Mouse (Mus musculus) heart, postnatal 0 days (tissue): ENCODE results near the gene Cyp27b1. TPM values are rescaled to one million over a fixed set of nuclear protein-coding genes. Genes with fewer than 3 reads are reported as not detected.

ENCODE experiments used
- ATAC-seq: fragments of 200-750 bp; cut with Nextera tagmentation; 2 replicates; pipeline ENCODE4 v1.8.0; 2017; ENCODE audit warnings: low read depth, moderate number of reproducible peaks, moderate library complexity; ENCODE audit not compliant: insufficient read depth
- DNase-seq: peaks from one replicate; pipeline ENCODE4 v3.0.0-alpha.2; 2016; ENCODE audit warnings: low spot score
- H3K27ac ChIP-seq: fragments of 300-500 bp; sonication (generic); 2 replicates; pipeline ENCODE4 v1.5.1; 2014; ENCODE audit warnings: low read depth, mild to moderate bottlenecking
- H3K27me3 ChIP-seq: fragments of 300-500 bp; sonication (generic); 2 replicates; pipeline ENCODE4 v1.6.1; 2014; ENCODE audit warnings: low read length, mixed read lengths; ENCODE audit not compliant: control insufficient read depth, insufficient read depth
- H3K36me3 ChIP-seq: fragments of 300-500 bp; sonication (generic); replicated peaks from 2 replicates; pipeline ENCODE4 v1.6.1; 2014; ENCODE audit warnings: low read length, mixed read lengths; ENCODE audit not compliant: control insufficient read depth, insufficient read depth
- H3K4me1 ChIP-seq: fragments of 300-500 bp; sonication (generic); 2 replicates; pipeline ENCODE4 v1.6.1; 2014; ENCODE audit warnings: antibody characterized with exemption; ENCODE audit not compliant: control insufficient read depth, insufficient read depth
- H3K4me2 ChIP-seq: fragments of 300-500 bp; sonication (generic); 2 replicates; pipeline ENCODE4 v1.6.1; 2014; ENCODE audit warnings: low read depth, mild to moderate bottlenecking, low read length, moderate library complexity
- H3K4me3 ChIP-seq: fragments of 300-500 bp; sonication (generic); 2 replicates; pipeline ENCODE4 v1.5.1; 2014; ENCODE audit warnings: low read depth, low read length
- H3K9ac ChIP-seq: fragments of 300-500 bp; sonication (generic); replicated peaks from 2 replicates; pipeline ENCODE4 v1.6.1; 2014; ENCODE audit warnings: low read depth, low read length, mixed read lengths
- H3K9me3 ChIP-seq: fragments of 300-500 bp; sonication (generic); replicated peaks from 2 replicates; pipeline ENCODE4 v1.6.1; 2016; ENCODE audit warnings: low read length; ENCODE audit not compliant: control insufficient read depth
- CTCF ChIP-seq: IDR thresholded peaks from 2 replicates; pipeline ENCODE4 v1.5.1; 2016; ENCODE audit warnings: antibody characterized with exemption, control low read depth, low read depth
- EP300 ChIP-seq: IDR thresholded peaks from 2 replicates; pipeline ENCODE4 v1.6.1; 2016; ENCODE audit warnings: antibody characterized with exemption, low read depth
- WGBS: fragments of 180-500 bp; shearing (Covaris S2); extraction: QIAGEN DNeasy Blood & Tissue Kit; methylation state at CpG from one replicate; pipeline ENCODE4 v1.1.7; 2014; 5-methylcytosine and 5-hydroxymethylcytosine counted together
- polyA plus RNA-seq: library from polyadenylated mRNA; unstranded; fragments of >200 nt; fragmentation: Nextera tagmentation; extraction: Ambion mirVana; gene quantifications from 2 replicates; pipeline ENCODE4 v1.2.1, GENCODE M21; 2015
- total RNA-seq: library from RNA; depleted of rRNA; stranded (reverse); fragments of >200 nt; gene quantifications from 2 replicates; pipeline ENCODE4 v1.2.3, GENCODE M21; 2014; ENCODE audit warnings: low replicate concordance; rRNA removed

Cyp27b1 gene
- total RNA-seq, result not detected in 2 replicates
- 0.04 and 0.08 TPM in 2 replicates for polyA plus RNA-seq

GRCm38 (mm10) chr10:127047954-127048353 lies at the start of gene Cyp27b1:
Gene Cyp27b1, plus strand, starts transcription at chr10:127048250.
- Histone ChIP-seq H3K4me3 (peak within 1 kb of the TSS; percentile 25), H3K27ac (no peak within 1 kb of the TSS), H3K4me2 (peak within 1 kb of the TSS; percentile 33), H3K4me1 (no peaks in the 10 kb centered on the region), H3K9me3 (no peaks in the 10 kb centered on the region), H3K9ac (no peak within 1 kb of the TSS), H3K27me3 (peaks cover 46% of the 10 kb centered on the region), H3K36me3 (peaks cover 7% of the 10 kb centered on the region; the same call in 1 of the 2 replicates)
- DNase-seq (no peak), ATAC-seq (no peak)
- 22% methylated on average over 5 of the region's 5 CpGs for WGBS
- TF ChIP-seq EP300, result no peak
- TF ChIP-seq CTCF, result no peak

- WGBS, result 81% methylated on average over 5 of the region's 5 CpGs
- Histone ChIP-seq H3K4me1 (no peaks in the 10 kb centered on the region), H3K4me2 (no peak within 1 kb of the TSS), H3K9ac (no peak within 1 kb of the TSS), H3K9me3 (no peaks in the 10 kb centered on the region), H3K27me3 (no peaks in the 10 kb centered on the region), H3K27ac (no peak within 1 kb of the TSS), H3K4me3 (no peak within 1 kb of the TSS), H3K36me3 (peaks cover 35% of the 10 kb centered on the region)
- ATAC-seq (peak; percentile 18; the same call in 1 of the 2 replicates), DNase-seq (no peak)
- no peak for TF ChIP-seq EP300
- TF ChIP-seq CTCF, result no peak
Observed at GRCm38 (mm10) chr10:127000529-127000928, 47.5 kb upstream of the Cyp27b1 start, which contains the start of gene Avil. Gene Avil, plus strand, starts transcription at chr10:127000709.

DNA sequence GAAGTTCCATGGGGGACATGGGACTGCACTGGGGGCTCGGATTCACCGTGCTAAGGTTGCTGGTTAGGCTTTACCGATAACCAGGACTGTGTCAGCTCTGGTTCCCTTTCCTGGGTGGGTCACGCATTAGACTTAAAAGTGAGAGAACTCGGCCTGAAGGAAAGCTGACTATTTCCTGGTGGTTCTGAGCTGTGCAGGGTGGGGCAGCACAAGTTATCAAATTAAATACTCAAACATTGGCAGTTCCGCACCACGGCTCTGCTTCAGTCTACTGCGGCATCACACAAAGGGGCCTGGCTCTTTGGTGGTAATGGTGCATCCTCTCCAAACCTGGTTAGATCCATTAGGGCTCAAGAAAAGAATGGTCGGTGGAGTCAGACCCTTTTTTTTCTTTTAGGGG lies 46.8 kb upstream of the Cyp27b1 start:
- TF ChIP-seq CTCF (no peak), EP300 (no peak)
- WGBS, result 75% methylated on average over 9 of the region's 9 CpGs
- no peaks in the 10 kb centered on the region for H3K9me3 ChIP-seq
- H3K9ac ChIP-seq, result no peak overlapping the region
- no peak overlapping the region for H3K27ac ChIP-seq
- H3K4me1 ChIP-seq, result no peaks in the 10 kb centered on the region
- no peaks in the 10 kb centered on the region for H3K27me3 ChIP-seq
- H3K4me2 ChIP-seq, result no peak overlapping the region
- ATAC-seq, result no peak
- H3K4me3 ChIP-seq, result no peak overlapping the region
- no peak for DNase-seq
- H3K36me3 ChIP-seq, result peaks cover 28% of the 10 kb centered on the region

DNA sequence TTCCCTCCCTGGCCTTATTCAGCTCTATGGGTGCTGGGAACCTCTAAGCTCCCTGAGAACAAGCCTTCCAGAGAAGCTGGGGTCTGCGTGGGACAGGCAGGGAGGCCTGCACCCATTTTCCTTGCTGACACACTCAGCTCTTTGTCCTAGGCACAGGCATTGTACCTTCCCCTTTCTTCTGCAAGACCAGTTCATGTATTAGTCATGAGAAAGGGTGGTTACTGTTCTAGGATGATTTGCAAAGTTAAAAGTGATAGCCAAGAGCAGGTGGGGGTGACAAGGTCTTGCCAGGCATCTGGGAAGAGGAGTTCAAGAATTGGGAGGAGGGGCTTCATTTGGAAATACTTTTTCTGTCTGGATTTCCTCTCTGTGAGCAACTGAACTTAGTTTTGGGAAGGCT lies 46.0 kb upstream of the Cyp27b1 start:
- H3K9ac ChIP-seq, result no peak overlapping the region
- DNase-seq, result no peak
- no peak for ATAC-seq
- no peak for TF ChIP-seq CTCF
- no peak for TF ChIP-seq EP300
- H3K27me3 ChIP-seq, result no peaks in the 10 kb centered on the region
- 96% methylated on average over 1 of the region's 1 CpGs for WGBS
- H3K4me1 ChIP-seq, result no peaks in the 10 kb centered on the region
- peaks cover 28% of the 10 kb centered on the region for H3K36me3 ChIP-seq
- no peaks in the 10 kb centered on the region for H3K9me3 ChIP-seq
- no peak overlapping the region for H3K27ac ChIP-seq
- no peak overlapping the region for H3K4me3 ChIP-seq
- no peak overlapping the region for H3K4me2 ChIP-seq

- no peaks in the 10 kb centered on the region for H3K4me1 ChIP-seq
- ATAC-seq (no peak), DNase-seq (no peak)
- TF ChIP-seq CTCF, result no peak
- TF ChIP-seq EP300, result no peak
- H3K27ac ChIP-seq, result no peak overlapping the region
- H3K4me2 ChIP-seq, result no peak overlapping the region
- WGBS, result 86% methylated on average over 5 of the region's 5 CpGs
- H3K4me3 ChIP-seq, result no peak overlapping the region
- no peaks in the 10 kb centered on the region for H3K9me3 ChIP-seq
- H3K27me3 ChIP-seq, result no peaks in the 10 kb centered on the region
- H3K9ac ChIP-seq, result no peak overlapping the region
- H3K36me3 ChIP-seq, result peaks cover 21% of the 10 kb centered on the region
Observed at GRCm38 (mm10) chr10:127002765-127003164, 45.3 kb upstream of the Cyp27b1 start.

- no peak overlapping the region for H3K27ac ChIP-seq
- WGBS, result 85% methylated on average over 8 of the region's 8 CpGs
- TF ChIP-seq EP300, result no peak
- no peak for TF ChIP-seq CTCF
Observed at GRCm38 (mm10) chr10:127003334-127003733, 44.7 kb upstream of the Cyp27b1 start.

More at GRCm38 (mm10) chr10:127003334-127003733, 44.7 kb upstream of the Cyp27b1 start:
- no peak for DNase-seq
- Histone ChIP-seq H3K4me2 (no peak overlapping the region), H3K4me3 (no peak overlapping the region), H3K27me3 (no peaks in the 10 kb centered on the region), H3K36me3 (peaks cover 15% of the 10 kb centered on the region), H3K4me1 (no peaks in the 10 kb centered on the region), H3K9me3 (no peaks in the 10 kb centered on the region), H3K9ac (no peak overlapping the region)
- ATAC-seq, result no peak
